Mouse (Mus musculus) hindbrain, embryonic 16.5 days (tissue): ENCODE measurements around the gene Orai3. TPM values are rescaled to one million over a fixed set of nuclear protein-coding genes. Genes with fewer than 3 reads are reported as not detected.
A peak's percentile ranks its signal among the peaks of the same experiment; 100 is the strongest.
"Not testable (repeated sequence)": the region's sequence is repeated elsewhere in the genome, so short reads cannot be mapped to it uniquely, and the experiment has no call there.

Experiments used
- ATAC-seq: fragments of 200-750 bp; cut with Nextera tagmentation; 2 replicates; pipeline ENCODE4 v1.8.0; 2017; ENCODE audit warnings: moderate TSS enrichment, moderate library complexity
- H3K27ac ChIP-seq: fragments of 300-500 bp; sonication (generic); 2 replicates; pipeline ENCODE4 v1.5.1; 2014; ENCODE audit warnings: low read depth, mild to moderate bottlenecking, control low read depth, low read length, moderate library complexity
- H3K27me3 ChIP-seq: fragments of 300-500 bp; sonication (generic); replicated peaks from 2 replicates; pipeline ENCODE4 v1.6.1; 2014; ENCODE audit warnings: low read length; ENCODE audit not compliant: control insufficient read depth, insufficient read depth
- H3K36me3 ChIP-seq: fragments of 300-500 bp; sonication (generic); 2 replicates; pipeline ENCODE4 v1.6.1; 2014; ENCODE audit warnings: mild to moderate bottlenecking, low read length, moderate library complexity, mixed read lengths; ENCODE audit not compliant: control insufficient read depth, insufficient read depth
- H3K4me1 ChIP-seq: fragments of 300-500 bp; sonication (generic); 2 replicates; pipeline ENCODE4 v1.6.1; 2014; ENCODE audit warnings: low read depth, low read length; ENCODE audit not compliant: control insufficient read depth, insufficient read depth
- H3K4me2 ChIP-seq: fragments of 300-500 bp; sonication (generic); 2 replicates; pipeline ENCODE4 v1.6.1; 2014; ENCODE audit warnings: mild to moderate bottlenecking, low read length, control low read depth, moderate library complexity
- H3K4me3 ChIP-seq: fragments of 300-500 bp; sonication (generic); 2 replicates; pipeline ENCODE4 v1.5.1; 2014; ENCODE audit warnings: mild to moderate bottlenecking, low read length, control low read depth, moderate library complexity
- H3K9ac ChIP-seq: fragments of 300-500 bp; sonication (generic); 2 replicates; pipeline ENCODE4 v1.6.1; 2014; ENCODE audit warnings: low read depth, mild to moderate bottlenecking, control low read depth, low read length, moderate library complexity
- H3K9me3 ChIP-seq: fragments of 300-500 bp; sonication (generic); 2 replicates; pipeline ENCODE4 v1.6.1; 2014; ENCODE audit warnings: mild to moderate bottlenecking, low read length, moderate library complexity; ENCODE audit not compliant: control insufficient read depth
- WGBS: fragments of 180-500 bp; shearing (Covaris S2); extraction: QIAGEN DNeasy Blood & Tissue Kit; methylation state at CpG from one replicate; pipeline ENCODE4 v1.1.7; 2014; 5-methylcytosine and 5-hydroxymethylcytosine counted together
- polyA plus RNA-seq: library from polyadenylated mRNA; unstranded; fragments of >200 nt; fragmentation: Nextera tagmentation; extraction: Ambion mirVana; gene quantifications from 2 replicates; pipeline ENCODE4 v1.2.1, GENCODE M21; 2015

Orai3 gene
- 10.4 and 11.3 TPM in 2 replicates for polyA plus RNA-seq

DNA sequence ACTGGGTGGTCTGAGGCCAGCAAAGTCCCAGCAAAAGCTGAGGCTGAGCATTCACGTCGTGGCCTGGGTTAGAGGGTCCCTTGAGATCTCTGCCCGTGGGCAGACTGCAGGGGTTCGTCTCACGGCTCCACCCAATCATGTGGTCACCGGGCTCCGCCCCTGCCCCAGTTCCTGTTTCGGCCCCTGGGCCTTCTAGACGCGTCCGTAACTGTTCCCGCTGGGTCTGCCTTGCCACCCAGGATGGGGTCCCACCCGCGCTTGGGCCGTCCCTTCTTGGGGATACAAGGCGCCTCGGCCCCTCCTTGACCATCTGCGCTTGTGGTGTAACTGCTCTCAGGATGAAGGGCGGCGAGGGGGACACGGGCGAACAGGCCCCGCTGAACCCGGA is at the start of gene Orai3:
Orai3 (plus strand) TSS at position 165 of the 388 bp plus-strand sequence.
- H3K36me3 ChIP-seq: peaks cover 15% of the 10 kb centered on the region
- peak within 1 kb of the TSS; percentile 50 for H3K4me3 ChIP-seq
- H3K27me3 ChIP-seq: no peaks in the 10 kb centered on the region
- peaks cover 23% of the 10 kb centered on the region for H3K4me1 ChIP-seq
- H3K4me2 ChIP-seq: peak within 1 kb of the TSS; percentile 68
- H3K27ac ChIP-seq: peak within 1 kb of the TSS; percentile 81
- 0% methylated on average over 24 of the region's 24 CpGs for WGBS
- peak within 1 kb of the TSS; percentile 68 for H3K9ac ChIP-seq
- no peaks in the 10 kb centered on the region for H3K9me3 ChIP-seq
- ATAC-seq: peak; percentile 57

DNA sequence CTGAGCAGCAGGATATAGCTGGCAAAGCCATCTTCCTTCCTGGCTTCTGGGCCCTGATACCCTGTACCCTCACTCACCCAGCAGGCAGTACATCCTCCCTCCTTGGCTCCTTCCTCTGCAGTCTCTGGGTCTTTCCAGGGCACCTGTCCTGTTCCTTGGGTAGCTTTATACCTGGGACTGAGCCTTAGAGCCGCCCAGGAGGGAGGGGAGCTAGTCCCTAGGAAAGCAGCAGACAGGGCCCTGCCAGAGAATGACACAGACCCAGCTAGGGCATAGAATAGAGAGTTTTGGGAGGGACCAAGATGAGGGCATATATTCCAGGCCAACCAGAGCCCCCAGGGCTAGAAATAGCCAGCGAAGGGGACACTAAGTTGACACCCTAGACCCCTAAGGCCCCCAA is 44.1 kb upstream of the Orai3 start:
- Histone ChIP-seq H3K4me1 (no peaks in the 10 kb centered on the region), H3K27me3 (no peaks in the 10 kb centered on the region), H3K9ac (no peak overlapping the region), H3K4me2 (no peak overlapping the region), H3K9me3 (no peaks in the 10 kb centered on the region), H3K36me3 (no peaks in the 10 kb centered on the region), H3K4me3 (no peak overlapping the region), H3K27ac (no peak overlapping the region)
- 24% methylated on average over 2 of the region's 2 CpGs for WGBS
- no peak for ATAC-seq

DNA sequence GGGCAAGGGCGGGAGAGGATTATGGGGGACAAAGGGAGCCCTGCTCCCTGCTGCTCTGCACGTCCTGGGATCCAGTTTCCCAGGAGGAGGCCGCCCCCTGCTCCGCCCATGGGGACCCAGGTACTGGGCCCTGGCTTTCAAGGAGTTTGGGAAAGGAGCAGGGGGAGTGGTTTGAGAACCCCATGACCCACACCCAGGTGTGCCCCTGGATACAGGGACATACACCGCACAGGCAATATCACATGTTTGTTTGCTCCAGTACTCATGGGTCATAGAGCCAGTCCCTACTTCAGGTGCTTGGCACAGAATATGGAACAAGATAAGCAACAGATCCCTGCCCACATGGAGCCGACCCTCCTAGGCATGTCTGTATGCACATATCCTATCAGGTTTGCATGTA is 43.7 kb upstream of the Orai3 start:
- H3K27me3 ChIP-seq: no peaks in the 10 kb centered on the region
- H3K9ac ChIP-seq: no peak overlapping the region
- no peaks in the 10 kb centered on the region for H3K9me3 ChIP-seq
- H3K4me1 ChIP-seq: no peaks in the 10 kb centered on the region
- H3K4me3 ChIP-seq: no peak overlapping the region
- no peak overlapping the region for H3K27ac ChIP-seq
- no peak for ATAC-seq
- 49% methylated on average over 6 of the region's 6 CpGs for WGBS
- H3K36me3 ChIP-seq: no peaks in the 10 kb centered on the region
- H3K4me2 ChIP-seq: no peak overlapping the region

DNA sequence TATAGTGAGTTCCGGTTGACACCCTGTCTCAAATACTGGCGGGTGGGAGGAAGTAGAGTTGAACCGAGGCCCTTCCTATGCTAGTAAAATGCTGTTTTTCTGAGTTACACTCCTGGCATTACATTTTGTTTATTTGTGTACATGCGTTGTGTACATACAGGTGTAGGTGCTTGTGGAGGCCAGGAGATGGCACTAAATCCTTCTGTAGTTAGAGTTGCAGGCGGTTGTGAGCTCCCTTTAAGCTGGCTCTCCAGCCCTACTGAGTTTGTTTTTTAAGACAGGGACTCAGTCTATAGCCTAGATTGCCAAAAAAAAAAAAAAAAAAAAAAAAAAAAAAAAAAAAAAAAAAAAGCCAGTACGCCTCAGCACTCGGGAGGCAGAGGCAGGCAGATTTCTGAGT is 41.7 kb upstream of the Orai3 start:
- 88% methylated on average over 7 of the region's 7 CpGs for whole genome bisulfite sequencing

DNA sequence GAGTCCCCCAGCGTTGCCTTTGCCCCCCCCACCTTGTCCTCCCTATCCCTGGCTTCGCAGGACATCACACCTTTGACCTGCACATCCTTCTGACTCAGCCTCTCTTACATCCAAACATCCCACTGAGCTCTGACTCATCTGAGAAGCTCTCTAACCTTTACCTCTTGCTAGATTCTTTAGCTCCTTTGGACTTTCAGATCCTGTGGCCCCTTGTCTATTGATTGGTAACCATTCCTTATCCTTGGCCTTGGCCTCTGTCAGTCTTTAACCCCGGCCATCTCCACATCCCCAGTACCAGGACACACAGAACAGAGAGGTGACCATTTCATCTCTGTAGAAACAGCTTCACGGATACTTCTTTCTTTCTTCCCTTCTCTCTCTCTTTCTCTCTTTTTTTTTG is 39.4 kb upstream of the Orai3 start:
- H3K4me3 ChIP-seq: no peak overlapping the region
- no peak overlapping the region for H3K27ac ChIP-seq
- no peak overlapping the region for H3K9ac ChIP-seq
- no peaks in the 10 kb centered on the region for H3K9me3 ChIP-seq
- no peak for ATAC-seq
- H3K4me1 ChIP-seq: no peaks in the 10 kb centered on the region
- no peaks in the 10 kb centered on the region for H3K27me3 ChIP-seq
- no peak overlapping the region for H3K4me2 ChIP-seq
- 65% methylated on average over 4 of the region's 4 CpGs for WGBS
- no peaks in the 10 kb centered on the region for H3K36me3 ChIP-seq

More for the DNA sequence above, 41.7 kb upstream of the Orai3 start:
- Histone ChIP-seq H3K36me3 (no peaks in the 10 kb centered on the region), H3K9me3 (no peaks in the 10 kb centered on the region), H3K4me2 (no peak overlapping the region), H3K4me1 (no peaks in the 10 kb centered on the region), H3K27ac (no peak overlapping the region), H3K27me3 (no peaks in the 10 kb centered on the region), H3K9ac (no peak overlapping the region), H3K4me3 (no peak overlapping the region)
- ATAC-seq: no peak

DNA sequence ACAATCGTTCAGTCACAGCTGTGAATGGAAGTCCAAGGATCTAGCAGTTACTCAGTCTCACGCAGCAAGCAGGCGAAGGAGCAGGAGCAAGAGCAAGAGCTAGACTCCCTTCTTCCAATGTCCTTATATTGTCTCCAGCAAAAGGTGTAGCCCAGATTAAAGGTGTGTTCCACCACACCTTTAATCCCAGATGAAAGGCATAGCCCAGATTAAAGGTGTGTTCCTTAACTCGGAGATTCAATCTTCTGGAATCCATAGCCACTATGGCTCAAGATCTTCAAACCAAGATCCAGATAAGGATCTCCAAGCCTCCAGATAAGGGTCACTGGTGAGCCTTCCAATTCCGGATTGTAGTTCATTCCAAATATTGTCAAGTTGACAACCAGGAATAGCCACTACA is 37.5 kb upstream of the Orai3 start, which contains the start of gene Ctf2:
Ctf2 (minus strand) TSS at position 101 of the 400 bp plus-strand sequence.
- not testable (repeated sequence) for H3K4me1 ChIP-seq, H3K4me3 ChIP-seq, H3K4me2 ChIP-seq, H3K27me3 ChIP-seq, ATAC-seq, H3K9me3 ChIP-seq, H3K27ac ChIP-seq, H3K36me3 ChIP-seq, H3K9ac ChIP-seq
- no CpG with 5 or more reads among the region's 5 CpGs for WGBS

DNA sequence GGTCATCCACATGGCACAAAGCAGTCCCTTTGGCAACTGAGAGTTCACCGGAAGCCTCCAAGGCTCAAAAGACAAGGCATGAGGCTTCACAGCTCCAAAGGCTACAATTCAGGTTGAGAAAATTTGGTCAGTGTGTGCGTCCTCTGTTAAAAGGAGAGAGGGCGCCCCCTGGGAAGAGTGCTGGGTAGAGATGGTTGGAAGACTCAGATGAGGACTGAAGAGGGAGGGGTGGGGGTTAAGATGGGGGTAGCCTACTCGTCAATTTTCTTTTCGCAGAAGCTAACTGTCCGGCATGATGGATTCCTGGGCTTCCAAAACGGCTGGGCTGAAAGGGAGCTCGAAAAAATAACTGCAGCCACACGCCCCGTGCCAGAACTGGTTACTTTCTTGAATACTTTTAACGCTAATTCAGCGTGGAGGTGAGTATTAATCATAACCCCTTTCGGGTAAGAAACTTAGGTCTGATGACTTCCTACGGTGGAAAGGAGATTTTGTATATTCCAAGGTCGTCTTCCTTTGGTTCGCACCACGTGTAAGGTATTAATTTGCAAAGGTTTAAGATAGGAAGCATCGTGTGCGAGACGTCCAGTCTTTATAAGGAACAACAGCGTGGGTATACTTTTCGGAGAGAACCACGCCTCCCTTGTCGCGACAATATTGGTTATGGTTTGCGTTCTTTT is 25.1 kb upstream of the Orai3 start, which contains the start of gene Fbxl19:
Fbxl19 (plus strand) TSS at position 178 of the 680 bp plus-strand sequence.
- Histone ChIP-seq H3K27me3 (no peaks in the 10 kb centered on the region), H3K4me1 (peaks cover 16% of the 10 kb centered on the region), H3K4me3 (peak within 1 kb of the TSS; percentile 90), H3K9me3 (no peaks in the 10 kb centered on the region), H3K27ac (peak within 1 kb of the TSS; percentile 85), H3K4me2 (peak within 1 kb of the TSS; percentile 59), H3K9ac (peak within 1 kb of the TSS; percentile 54), H3K36me3 (peaks cover 2% of the 10 kb centered on the region)
- ATAC-seq: no peak
- 1% methylated on average over 26 of the region's 26 CpGs for WGBS

DNA sequence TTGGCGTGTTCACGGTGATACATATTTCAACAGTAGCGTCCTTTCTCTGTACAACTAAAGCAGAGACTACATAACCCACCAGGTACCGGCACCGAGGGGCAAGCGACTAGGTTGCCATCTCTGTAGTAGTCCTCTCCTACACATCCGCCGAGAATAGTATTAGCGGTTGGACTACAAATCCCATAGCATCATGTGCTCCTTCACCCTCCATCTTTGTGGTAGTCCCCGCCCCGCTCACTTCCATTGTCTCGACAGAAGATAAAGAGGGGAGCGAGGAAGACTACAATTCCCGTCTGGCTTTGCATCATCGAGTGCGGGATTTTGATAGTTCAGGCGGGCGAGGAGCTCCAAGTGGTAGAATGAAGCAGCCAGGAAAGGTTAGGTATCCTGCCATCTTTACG is 24.4 kb upstream of the Orai3 start:
- H3K4me3 ChIP-seq: peak overlapping the region; percentile 90
- H3K9me3 ChIP-seq: no peaks in the 10 kb centered on the region
- H3K4me2 ChIP-seq: peak overlapping the region; percentile 59
- peaks cover 16% of the 10 kb centered on the region for H3K4me1 ChIP-seq
- peak overlapping the region; percentile 85 for H3K27ac ChIP-seq
- H3K9ac ChIP-seq: peak overlapping the region; percentile 54
- H3K27me3 ChIP-seq: no peaks in the 10 kb centered on the region
- ATAC-seq: peak; percentile 88
- under 1% methylated on average over 19 of the region's 19 CpGs for WGBS
- H3K36me3 ChIP-seq: peaks cover 10% of the 10 kb centered on the region

DNA sequence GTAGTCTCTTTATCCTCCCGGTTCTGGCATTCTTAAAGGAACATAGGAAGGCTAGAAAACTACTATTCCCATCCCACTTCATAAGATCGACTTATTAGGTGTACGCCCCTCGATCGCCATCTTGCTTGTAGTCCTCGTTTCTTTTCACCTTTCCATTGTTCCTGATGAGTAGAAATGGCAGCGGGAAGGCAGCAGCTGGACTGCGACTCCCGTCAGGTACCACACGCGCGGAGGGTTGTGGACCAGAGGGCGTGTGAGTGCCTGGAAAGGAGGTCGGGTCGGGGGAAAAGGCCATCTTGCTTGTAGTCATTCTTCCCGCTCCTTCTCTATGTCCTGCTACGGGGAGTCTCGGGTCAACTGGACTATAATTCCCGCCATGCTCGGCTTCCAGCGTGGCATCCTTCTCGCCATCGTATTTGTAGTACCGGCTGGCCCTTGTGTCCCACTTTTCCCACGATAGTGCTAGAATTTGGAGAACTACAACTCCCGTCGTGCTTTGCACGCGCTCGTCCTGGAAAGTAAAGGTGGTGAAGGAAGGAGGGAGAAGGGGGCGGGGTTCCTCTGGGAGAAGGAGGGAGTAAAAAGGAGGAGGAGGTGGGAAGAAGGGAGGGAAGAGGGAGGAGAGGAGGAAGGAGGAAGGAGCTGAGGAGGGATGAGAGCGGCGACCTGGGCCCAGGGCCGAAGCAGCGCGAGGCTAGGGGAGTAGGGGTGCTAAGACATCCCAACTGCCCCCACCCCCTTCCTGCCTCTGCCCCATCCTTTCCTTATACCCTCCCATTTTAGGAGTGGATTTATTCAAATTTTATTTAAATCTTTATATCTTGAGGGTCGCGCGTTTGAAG is 23.7 kb upstream of the Orai3 start:
- Histone ChIP-seq H3K4me2 (peak overlapping the region; percentile 72), H3K4me1 (peaks cover 16% of the 10 kb centered on the region), H3K36me3 (peaks cover 15% of the 10 kb centered on the region), H3K27ac (peak overlapping the region; percentile 90), H3K9me3 (no peaks in the 10 kb centered on the region), H3K4me3 (peak overlapping the region; percentile 90), H3K9ac (peak overlapping the region; percentile 92), H3K27me3 (no peaks in the 10 kb centered on the region)
- peak; percentile 94 for ATAC-seq
- WGBS: under 1% methylated on average over 39 of the region's 39 CpGs
